Mouse (Mus musculus) testis, adult 2 months (tissue): ENCODE data around the gene Pde11a.

Source experiments
- CTCF ChIP-seq: fragments of 200-500 bp; IDR thresholded peaks from 2 replicates; pipeline ENCODE4 v1.5.1; 2012; ENCODE audit warnings: low read depth, mild to moderate bottlenecking, inconsistent platforms, low read length, moderate library complexity; ENCODE audit not compliant: control insufficient read depth, insufficient read depth, insufficient replicate concordance
- POLR2A ChIP-seq: fragments of 200-500 bp; IDR thresholded peaks from 2 replicates; pipeline ENCODE4 v1.6.1; 2012; ENCODE audit warnings: low read depth, mild to moderate bottlenecking, inconsistent platforms, low read length, moderate library complexity; ENCODE audit not compliant: control insufficient read depth

DNA sequence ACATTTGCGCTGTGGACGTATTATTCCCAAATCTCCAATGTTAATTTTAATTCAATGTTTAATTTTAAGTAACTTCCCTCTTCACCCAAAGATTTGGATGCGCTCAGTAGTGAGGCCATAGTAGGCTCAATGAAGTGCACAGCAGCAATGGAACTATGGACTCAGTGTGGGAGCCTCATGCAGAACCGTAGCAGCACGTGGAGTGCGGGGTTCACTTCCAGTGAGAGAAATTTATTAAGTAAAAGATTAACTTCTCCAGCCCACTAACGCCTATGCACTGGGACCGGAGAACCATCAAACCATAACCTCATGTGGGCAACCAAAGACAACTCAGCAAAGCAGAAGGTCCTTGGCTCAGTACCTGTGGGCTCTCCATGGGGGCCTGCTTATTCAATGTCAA lies 322.4 kb downstream of the Pde11a start:
- TF ChIP-seq CTCF (no peak), POLR2A (no peak)
